Mouse (Mus musculus) embryonic facial prominence, embryonic 15.5 days (tissue): ENCODE results near the gene Meioc. TPM values are rescaled to one million over a fixed set of nuclear protein-coding genes. Genes with fewer than 3 reads are reported as not detected.

Experiments used
- ATAC-seq: fragments of 200-750 bp; cut with Nextera tagmentation; 2 replicates; pipeline ENCODE4 v1.8.0; 2017; ENCODE audit warnings: low read depth, moderate TSS enrichment; ENCODE audit not compliant: insufficient number of reproducible peaks, low FRiP score, low TSS enrichment
- H3K27ac ChIP-seq: fragments of 300-500 bp; sonication (generic); replicated peaks from 2 replicates; pipeline ENCODE4 v1.5.1; 2015; ENCODE audit warnings: mild to moderate bottlenecking, inconsistent platforms
- H3K27me3 ChIP-seq: fragments of 300-500 bp; sonication (generic); 2 replicates; pipeline ENCODE4 v1.6.1; 2015; ENCODE audit warnings: inconsistent platforms
- H3K36me3 ChIP-seq: fragments of 300-500 bp; sonication (generic); 2 replicates; pipeline ENCODE4 v1.6.1; 2015; ENCODE audit warnings: mild to moderate bottlenecking, inconsistent platforms
- H3K4me1 ChIP-seq: fragments of 300-500 bp; sonication (generic); 2 replicates; pipeline ENCODE4 v1.6.1; 2015; ENCODE audit warnings: inconsistent platforms
- H3K4me2 ChIP-seq: fragments of 300-500 bp; sonication (generic); replicated peaks from 2 replicates; pipeline ENCODE4 v1.6.1; 2015; ENCODE audit warnings: mild to moderate bottlenecking, inconsistent platforms
- H3K4me3 ChIP-seq: fragments of 300-500 bp; sonication (generic); replicated peaks from 2 replicates; pipeline ENCODE4 v1.5.1; 2015; ENCODE audit warnings: mild to moderate bottlenecking, inconsistent platforms
- H3K9ac ChIP-seq: fragments of 300-500 bp; sonication (generic); 2 replicates; pipeline ENCODE4 v1.6.1; 2015; ENCODE audit warnings: inconsistent platforms
- H3K9me3 ChIP-seq: fragments of 300-500 bp; sonication (generic); replicated peaks from 2 replicates; pipeline ENCODE4 v1.6.1; 2016; ENCODE audit warnings: inconsistent platforms
- WGBS: fragments of 180-500 bp; shearing (Covaris S2); methylation state at CpG from one replicate; pipeline ENCODE4 v1.1.7; 2015; 5-methylcytosine and 5-hydroxymethylcytosine counted together
- polyA plus RNA-seq: library from polyadenylated mRNA; unstranded; fragments of >200 nt; fragmentation: Nextera tagmentation; extraction: Ambion mirVana; gene quantifications from 2 replicates; pipeline ENCODE4 v1.2.1, GENCODE M21; 2015

Meioc gene
- polyA plus RNA-seq, result 0.58 and 0.80 TPM in 2 replicates

DNA sequence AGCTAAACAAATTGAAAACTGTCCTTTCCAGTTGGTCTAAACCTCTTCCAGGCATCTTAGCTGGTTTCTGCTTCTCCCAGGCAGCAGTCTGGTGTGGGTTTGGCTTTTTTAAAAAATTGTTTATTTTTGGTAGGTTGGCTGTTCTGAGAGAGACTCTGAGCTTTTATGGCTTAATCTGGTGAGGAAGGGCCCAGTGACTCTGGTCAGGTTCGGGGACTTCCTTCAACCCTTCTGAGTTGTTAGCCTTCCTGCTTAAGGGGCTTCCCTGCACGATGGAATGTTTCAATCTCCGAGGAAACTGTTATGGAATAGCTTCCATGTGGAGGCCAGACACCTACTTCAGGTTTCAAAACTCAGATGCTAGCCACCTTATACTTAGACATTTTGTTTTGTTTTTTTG lies at the start of gene Meioc:
TSS of gene Meioc (plus strand) at position 301 of the 400 bp plus-strand sequence.
- Histone ChIP-seq H3K27ac (no peak within 1 kb of the TSS), H3K27me3 (peaks cover 19% of the 10 kb centered on the region), H3K9me3 (0 out of 2 replicates have a peak, but pooled peaks cover 4% of the 10 kb centered on the region), H3K4me1 (no peaks in the 10 kb centered on the region), H3K4me2 (no peak within 1 kb of the TSS), H3K9ac (no peak within 1 kb of the TSS), H3K36me3 (no peaks in the 10 kb centered on the region), H3K4me3 (no peak within 1 kb of the TSS)
- no peak for ATAC-seq
- 61% methylated on average over 3 of the region's 3 CpGs for WGBS

DNA sequence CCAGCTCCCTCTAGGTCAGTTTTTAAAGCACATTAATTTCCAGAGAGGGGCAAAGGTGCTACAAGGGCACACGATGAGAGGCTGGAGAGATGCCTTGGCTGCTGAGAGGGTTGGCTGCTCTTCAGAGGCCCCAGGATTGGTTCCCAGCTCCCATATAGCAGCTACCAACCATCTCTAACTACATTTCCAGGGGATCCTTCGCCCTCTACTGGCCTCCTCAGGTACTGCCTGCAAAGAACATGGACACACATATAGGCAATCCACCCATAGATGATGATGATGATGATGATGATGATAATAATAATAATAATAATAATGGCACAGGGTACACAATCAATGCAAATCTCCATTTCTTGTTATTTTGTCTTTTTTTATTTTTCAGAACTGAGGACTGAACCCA lies 44.1 kb upstream of the Meioc start:
- Histone ChIP-seq H3K4me2 (no peak overlapping the region), H3K9me3 (0 out of 2 replicates have a peak, but pooled peaks cover 4% of the 10 kb centered on the region), H3K4me3 (no peak overlapping the region), H3K27me3 (no peaks in the 10 kb centered on the region), H3K36me3 (no peaks in the 10 kb centered on the region), H3K4me1 (peaks cover 13% of the 10 kb centered on the region), H3K9ac (no peak overlapping the region), H3K27ac (no peak overlapping the region)
- no peak for ATAC-seq
- 68% methylated on average over 2 of the region's 2 CpGs for WGBS

DNA sequence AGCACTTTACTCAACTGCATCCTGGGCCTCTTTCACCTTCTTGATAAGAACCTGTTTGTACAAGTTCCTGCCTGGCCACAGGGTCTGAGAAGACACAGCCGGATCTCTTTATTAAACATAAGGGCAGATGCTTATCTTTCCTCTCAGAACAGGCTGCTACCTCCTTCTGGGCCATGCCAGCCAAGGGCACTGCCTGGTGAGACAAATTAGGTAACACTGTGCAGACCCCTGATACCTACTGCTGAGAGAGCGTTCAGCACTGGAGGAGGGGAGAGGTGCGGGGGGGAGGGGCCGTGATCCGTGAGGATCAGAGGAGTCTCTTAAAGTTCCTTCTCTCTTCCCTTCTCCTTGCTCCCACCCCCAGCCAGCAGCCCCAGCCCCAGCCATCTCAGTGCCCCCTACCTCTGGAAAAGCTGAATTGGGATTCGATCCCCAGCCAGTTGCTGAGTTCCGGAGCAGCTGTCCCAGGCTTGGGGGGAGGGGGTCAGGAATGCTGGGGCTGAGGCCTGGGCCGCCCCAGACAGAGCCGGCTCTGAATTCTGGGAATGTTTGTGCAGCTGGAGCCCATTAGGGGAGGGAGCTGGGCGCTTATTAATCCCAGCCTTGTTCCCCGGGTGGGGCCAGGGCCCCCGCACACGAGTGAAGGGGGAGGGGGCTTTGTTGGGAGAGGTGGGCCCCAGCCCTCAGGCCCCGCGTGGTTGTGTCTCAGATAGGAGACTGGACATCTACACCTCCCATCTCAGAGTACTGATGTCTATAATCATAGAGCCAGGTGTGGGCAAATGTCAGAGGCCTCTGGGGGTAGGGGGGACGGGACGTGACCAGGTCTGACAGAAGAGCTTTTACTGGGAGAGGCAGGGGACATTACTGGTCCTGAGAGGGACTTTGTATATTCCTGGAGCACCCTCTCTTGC lies 39.4 kb upstream of the Meioc start:
- WGBS, result 4% methylated on average over 17 of the region's 17 CpGs
- Histone ChIP-seq H3K9me3 (0 out of 2 replicates have a peak, but pooled peaks cover 3% of the 10 kb centered on the region), H3K27me3 (no peaks in the 10 kb centered on the region), H3K36me3 (no peaks in the 10 kb centered on the region), H3K4me3 (peak overlapping the region; percentile 26), H3K4me1 (peaks cover 32% of the 10 kb centered on the region), H3K9ac (no peak overlapping the region), H3K4me2 (peak overlapping the region; percentile 30), H3K27ac (peak overlapping the region; percentile 94)
- ATAC-seq, result peak; percentile 92

DNA sequence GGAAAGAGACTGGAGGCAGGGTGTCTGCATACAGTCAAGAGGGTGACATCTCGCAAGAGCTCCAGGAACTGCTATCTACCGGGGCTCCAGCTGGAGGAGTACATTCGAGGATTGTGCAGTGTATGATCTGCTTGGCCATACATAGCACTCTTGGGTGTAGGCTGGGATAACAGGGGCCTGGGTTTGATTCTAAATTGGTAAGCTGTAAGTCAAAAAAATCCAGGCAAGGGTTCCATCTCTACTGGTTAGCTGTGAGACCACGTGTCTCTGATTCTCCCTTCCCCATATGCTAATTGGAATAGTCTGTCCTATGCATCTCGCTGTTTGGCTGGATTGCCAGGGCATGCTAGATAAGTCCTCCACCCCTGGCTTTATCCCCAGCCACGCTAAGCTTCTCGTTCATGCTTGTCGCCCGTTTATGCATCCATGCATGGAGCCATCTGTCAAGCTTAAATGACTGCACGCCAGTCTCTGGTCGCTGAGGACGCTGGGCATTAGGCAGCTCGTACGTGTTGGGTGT lies 38.6 kb upstream of the Meioc start:
- 15% methylated on average over 14 of the region's 14 CpGs for WGBS
- no peaks in the 10 kb centered on the region for H3K36me3 ChIP-seq
- peak; percentile 59 for ATAC-seq
- no peaks in the 10 kb centered on the region for H3K27me3 ChIP-seq
- H3K9me3 ChIP-seq, result no peaks in the 10 kb centered on the region
- H3K4me3 ChIP-seq, result 0 out of 2 replicates have a peak overlapping the region, but pooled peaks have one; percentile 0
- H3K4me1 ChIP-seq, result peaks cover 37% of the 10 kb centered on the region
- no peak overlapping the region for H3K9ac ChIP-seq
- peak overlapping the region; percentile 30 for H3K4me2 ChIP-seq
- peak overlapping the region; percentile 94 for H3K27ac ChIP-seq

DNA sequence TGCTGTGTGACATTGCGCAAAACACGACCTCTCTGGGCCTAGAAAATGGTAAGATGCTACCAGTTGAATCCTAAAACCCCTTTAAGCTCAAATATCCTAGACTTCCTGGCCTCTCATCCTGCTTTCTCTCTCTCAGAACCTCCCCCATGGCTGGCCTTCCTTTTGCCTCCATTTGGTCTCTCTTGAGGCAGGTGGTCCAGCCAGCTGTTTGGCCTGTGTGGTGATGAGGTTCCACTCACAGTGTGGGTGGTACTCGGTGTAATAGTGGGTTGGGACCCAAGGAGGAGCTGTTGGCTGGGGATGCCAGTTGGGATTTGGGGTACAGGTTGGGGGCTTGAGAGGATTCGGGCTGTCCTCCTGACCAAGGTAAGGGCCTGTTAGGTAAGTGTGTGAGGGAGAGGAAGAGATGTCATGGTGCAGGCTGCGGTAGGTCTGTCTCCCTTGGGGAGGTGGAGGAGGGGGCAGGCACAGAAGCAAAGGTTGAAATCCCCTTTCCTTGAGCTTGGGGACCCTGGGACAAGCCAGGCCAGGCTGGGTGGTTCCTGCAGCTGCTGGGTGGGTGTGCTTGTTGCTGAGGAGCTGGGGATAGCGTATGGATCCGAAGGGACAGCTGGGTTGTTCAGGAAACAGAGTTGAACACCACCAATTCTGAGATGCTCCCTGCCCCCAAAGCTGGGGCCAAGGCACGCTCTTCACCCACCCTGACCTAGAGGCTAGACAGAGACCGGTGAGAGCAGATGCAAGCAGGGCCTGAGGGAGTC lies 36.2 kb upstream of the Meioc start:
- Histone ChIP-seq H3K4me1 (peaks cover 53% of the 10 kb centered on the region), H3K4me2 (no peak overlapping the region)

DNA sequence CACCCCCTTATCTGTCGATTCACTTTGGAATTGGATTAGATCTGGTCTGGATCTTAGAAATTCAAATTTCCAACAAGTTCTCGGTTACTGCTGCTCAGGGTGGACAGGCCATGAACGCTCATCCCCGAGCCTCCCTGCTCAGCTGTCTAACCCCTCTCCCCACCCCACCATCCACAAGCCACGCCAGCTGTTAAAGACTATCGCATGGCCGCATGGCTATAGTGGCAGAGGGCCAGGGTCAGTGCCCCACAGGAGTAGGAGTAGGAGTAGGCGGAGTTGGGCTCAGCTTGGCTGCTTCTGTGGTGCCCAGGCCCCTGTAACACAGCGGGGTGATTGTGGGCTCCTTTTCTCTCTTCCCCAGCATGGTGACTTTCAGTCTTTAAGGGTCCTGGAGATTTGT lies 35.0 kb upstream of the Meioc start:
- no peak overlapping the region for H3K4me2 ChIP-seq
- ATAC-seq, result no peak
- H3K27me3 ChIP-seq, result no peaks in the 10 kb centered on the region
- H3K27ac ChIP-seq, result no peak overlapping the region
- WGBS, result 58% methylated on average over 9 of the region's 9 CpGs
- H3K9me3 ChIP-seq, result no peaks in the 10 kb centered on the region
- H3K4me3 ChIP-seq, result no peak overlapping the region
- H3K36me3 ChIP-seq, result no peaks in the 10 kb centered on the region
- H3K9ac ChIP-seq, result no peak overlapping the region
- H3K4me1 ChIP-seq, result peaks cover 61% of the 10 kb centered on the region

More for the DNA sequence above, 36.2 kb upstream of the Meioc start:
- ATAC-seq, result no peak
- Histone ChIP-seq H3K36me3 (no peaks in the 10 kb centered on the region), H3K4me3 (no peak overlapping the region), H3K9me3 (no peaks in the 10 kb centered on the region), H3K27ac (no peak overlapping the region), H3K27me3 (no peaks in the 10 kb centered on the region), H3K9ac (no peak overlapping the region)
- WGBS, result 78% methylated on average over 9 of the region's 9 CpGs

DNA sequence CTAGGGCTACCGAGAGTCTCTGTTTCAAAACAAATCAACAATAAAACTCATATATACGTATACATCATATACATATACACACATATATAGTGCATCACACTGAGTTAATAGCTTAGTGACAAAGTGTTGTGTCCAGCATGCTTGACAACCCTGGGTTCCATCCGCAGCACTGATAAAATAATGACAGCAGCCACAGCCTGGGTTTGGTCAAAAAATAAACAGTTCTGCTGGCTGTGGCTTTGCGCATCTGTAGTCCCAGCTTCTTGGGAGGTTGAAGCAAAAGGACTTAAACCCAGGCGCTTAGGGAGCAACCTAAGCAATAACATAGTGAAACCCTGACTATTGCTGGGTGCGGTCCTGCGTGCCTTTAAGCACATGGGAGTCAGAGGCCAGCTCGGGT lies 34.1 kb upstream of the Meioc start:
- H3K4me1 ChIP-seq, result peaks cover 57% of the 10 kb centered on the region
- 54% methylated on average over 8 of the region's 8 CpGs for WGBS

GRCm38 (mm10) chr11:102630731-102631130 lies 32.8 kb upstream of the Meioc start:
- Histone ChIP-seq H3K4me1 (peaks cover 43% of the 10 kb centered on the region), H3K9me3 (no peaks in the 10 kb centered on the region), H3K4me2 (no peak overlapping the region), H3K27me3 (no peaks in the 10 kb centered on the region), H3K4me3 (no peak overlapping the region), H3K27ac (no peak overlapping the region), H3K9ac (no peak overlapping the region), H3K36me3 (no peaks in the 10 kb centered on the region)
- 37% methylated on average over 7 of the region's 7 CpGs for WGBS
- ATAC-seq, result no peak

More for the DNA sequence above, 34.1 kb upstream of the Meioc start:
- no peaks in the 10 kb centered on the region for H3K9me3 ChIP-seq
- no peaks in the 10 kb centered on the region for H3K36me3 ChIP-seq
- H3K9ac ChIP-seq, result no peak overlapping the region
- H3K4me3 ChIP-seq, result no peak overlapping the region
- no peaks in the 10 kb centered on the region for H3K27me3 ChIP-seq
- no peak overlapping the region for H3K27ac ChIP-seq
- no peak for ATAC-seq
- no peak overlapping the region for H3K4me2 ChIP-seq

DNA sequence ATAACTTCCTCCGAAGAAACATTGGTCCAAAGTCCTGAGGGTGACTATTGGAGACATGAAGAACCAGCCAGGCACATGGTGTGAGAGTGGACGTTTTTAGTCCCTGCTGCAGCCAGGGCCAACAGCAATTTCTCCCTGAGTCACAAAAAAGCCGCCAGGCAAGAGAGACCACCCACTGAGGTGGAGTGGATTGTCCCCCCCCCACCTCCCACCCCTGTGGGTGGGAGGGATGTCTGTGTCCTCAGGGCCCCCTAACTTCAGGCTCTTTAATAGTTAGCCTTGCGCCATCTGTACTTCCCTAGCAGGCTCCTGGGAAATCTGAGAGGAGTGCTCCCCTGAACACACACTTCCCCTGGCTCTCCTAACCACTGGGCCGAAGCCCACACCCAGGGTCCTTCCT lies 32.3 kb upstream of the Meioc start:
- no peak overlapping the region for H3K27ac ChIP-seq
- no peak for ATAC-seq

DNA sequence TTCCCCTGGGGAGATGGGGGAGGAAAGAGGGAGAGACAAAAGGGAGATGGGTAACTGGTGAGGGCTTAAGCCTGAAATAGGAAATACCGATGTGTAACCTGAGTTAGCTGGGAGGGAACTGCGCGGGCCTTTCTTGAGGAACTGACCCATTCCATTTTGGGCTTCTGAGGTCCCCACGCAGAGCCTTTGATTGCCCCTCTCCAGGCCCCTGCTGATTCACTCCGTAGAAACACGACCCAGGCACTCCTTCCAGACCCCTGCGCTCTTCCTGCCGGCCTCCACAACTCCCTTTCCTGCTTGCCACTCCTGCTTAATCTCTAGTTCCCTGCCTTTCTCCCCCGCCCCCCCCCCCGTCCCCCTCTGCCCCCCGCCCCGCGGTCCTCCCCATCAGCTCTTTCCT lies 30.8 kb upstream of the Meioc start:
- H3K4me1 ChIP-seq, result peaks cover 48% of the 10 kb centered on the region
- ATAC-seq, result no peak
- H3K4me2 ChIP-seq, result peak overlapping the region; percentile 40
- 0 out of 2 replicates have a peak overlapping the region, but pooled peaks have one; percentile 61 for H3K27ac ChIP-seq
- no peak overlapping the region for H3K9ac ChIP-seq
- WGBS, result 5% methylated on average over 12 of the region's 13 CpGs
- no peaks in the 10 kb centered on the region for H3K27me3 ChIP-seq
- no peaks in the 10 kb centered on the region for H3K9me3 ChIP-seq
- H3K4me3 ChIP-seq, result no peak overlapping the region
- no peaks in the 10 kb centered on the region for H3K36me3 ChIP-seq

More for the DNA sequence above, 32.3 kb upstream of the Meioc start:
- peaks cover 43% of the 10 kb centered on the region for H3K4me1 ChIP-seq
- no peaks in the 10 kb centered on the region for H3K27me3 ChIP-seq
- no peaks in the 10 kb centered on the region for H3K9me3 ChIP-seq
- no peak overlapping the region for H3K4me2 ChIP-seq
- H3K9ac ChIP-seq, result no peak overlapping the region
- 21% methylated on average over 5 of the region's 5 CpGs for WGBS
- no peak overlapping the region for H3K4me3 ChIP-seq
- no peaks in the 10 kb centered on the region for H3K36me3 ChIP-seq

- peak overlapping the region; percentile 61 for H3K27ac ChIP-seq
- no peaks in the 10 kb centered on the region for H3K27me3 ChIP-seq
- H3K9ac ChIP-seq, result no peak overlapping the region
- H3K36me3 ChIP-seq, result no peaks in the 10 kb centered on the region
- 23% methylated on average over 9 of the region's 9 CpGs for WGBS
- peak overlapping the region; percentile 40 for H3K4me2 ChIP-seq
- peak overlapping the region; percentile 20 for H3K4me3 ChIP-seq
- peaks cover 55% of the 10 kb centered on the region for H3K4me1 ChIP-seq
- H3K9me3 ChIP-seq, result no peaks in the 10 kb centered on the region
- ATAC-seq, result no peak
These were observed 30.1 kb upstream of the Meioc start for GRCm38 (mm10) chr11:102633379-102633778.
